Mouse (Mus musculus): Measurements from ENCODE around the gene Golga2. TPM values are rescaled to one million over a fixed set of nuclear protein-coding genes. Genes with fewer than 3 reads are reported as not detected.

Golga2 gene
- polyA plus RNA-seq, 1 experiment: 60.1 TPM

DNA sequence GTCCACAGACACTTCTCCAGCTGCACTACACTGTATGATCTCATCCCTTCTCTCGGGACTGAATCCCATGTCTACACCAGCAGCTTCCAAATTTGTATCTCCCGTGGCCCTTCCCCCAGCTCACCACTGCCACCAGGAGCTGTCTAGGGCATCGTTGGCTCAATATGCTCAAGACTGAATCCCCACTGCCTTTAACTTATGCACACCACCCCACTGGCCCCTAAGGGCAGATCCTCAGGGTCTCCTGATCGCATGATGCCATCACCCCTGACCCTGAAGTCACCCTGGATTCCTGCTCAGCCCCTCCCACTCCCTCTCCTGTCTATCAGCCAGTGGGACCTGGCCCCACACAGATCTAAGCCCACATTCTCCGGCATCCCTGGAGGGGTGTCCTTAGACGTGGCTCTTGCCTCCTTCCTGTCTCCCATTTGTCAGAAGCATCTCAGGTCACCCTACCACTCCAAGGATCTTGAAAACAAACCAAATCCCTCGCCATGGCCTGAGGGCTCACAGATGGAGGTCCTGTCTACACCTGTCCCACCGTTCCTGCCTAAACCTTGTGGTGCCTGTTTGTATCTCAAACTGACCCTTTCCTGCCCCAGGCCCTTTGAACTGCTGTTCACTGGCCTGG, 62.6 kb downstream of the Golga2 start:
- TF ChIP-seq CTCF (IDR thresholded peaks at IDR 0.05; ENCODE audit: extremely low read depth, insufficient read depth, low read length) (no peak), POLR2A (IDR thresholded peaks at IDR 0.05; ENCODE audit: extremely low read depth, insufficient read depth, low read length) (0 out of 2 replicates have a peak, but pooled peaks have one; percentile 39)
- peak overlapping the region; percentile 62 for H3K27ac ChIP-seq (ENCODE audit: insufficient read depth, low read length)
- peaks cover 9% of the 10 kb centered on the region for H3K4me1 ChIP-seq (ENCODE audit: control insufficient read depth, insufficient read depth, low read length)
- H3K4me3 ChIP-seq (ENCODE audit: insufficient read depth, low read length): peak overlapping the region; percentile 88

DNA sequence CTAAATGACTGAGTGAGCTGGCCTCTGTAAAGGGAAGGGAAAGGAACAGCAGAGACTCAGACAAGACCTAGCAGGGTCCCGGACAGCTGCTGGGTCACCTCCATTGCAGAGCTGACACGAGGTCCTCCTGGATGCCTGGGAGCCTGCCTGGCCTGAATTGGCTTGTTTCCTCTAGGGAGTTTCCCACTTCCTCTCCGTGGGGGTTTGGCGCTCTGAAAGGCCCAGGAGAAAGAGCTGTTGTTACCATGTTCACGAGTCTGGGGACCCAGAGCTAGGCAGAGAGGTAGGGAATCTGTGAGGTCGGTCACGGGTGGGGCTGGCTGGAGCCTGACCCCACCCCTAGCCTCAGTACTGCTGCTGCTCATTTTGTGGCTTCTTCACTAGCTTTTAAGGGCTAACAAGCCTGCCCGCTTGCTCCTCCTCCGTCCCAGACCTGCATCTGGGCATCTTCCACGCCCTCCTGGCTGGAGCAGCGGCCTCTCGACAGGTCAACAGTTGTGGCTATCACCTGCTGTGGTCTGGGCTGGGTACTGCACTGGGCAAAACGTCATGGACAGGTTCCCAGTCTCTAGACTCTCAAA, 63.4 kb downstream of the Golga2 start:
- Histone ChIP-seq H3K4me3 (ENCODE audit: insufficient read depth, low read length) (peak overlapping the region; percentile 88), H3K27ac (ENCODE audit: insufficient read depth, low read length) (peak overlapping the region; percentile 33), H3K4me1 (ENCODE audit: control insufficient read depth, insufficient read depth, low read length) (peaks cover 9% of the 10 kb centered on the region)
- TF ChIP-seq CTCF (IDR thresholded peaks at IDR 0.05; ENCODE audit: extremely low read depth, insufficient read depth, low read length): no peak
- no peak for TF ChIP-seq POLR2A (IDR thresholded peaks at IDR 0.05; ENCODE audit: extremely low read depth, insufficient read depth, low read length)

DNA sequence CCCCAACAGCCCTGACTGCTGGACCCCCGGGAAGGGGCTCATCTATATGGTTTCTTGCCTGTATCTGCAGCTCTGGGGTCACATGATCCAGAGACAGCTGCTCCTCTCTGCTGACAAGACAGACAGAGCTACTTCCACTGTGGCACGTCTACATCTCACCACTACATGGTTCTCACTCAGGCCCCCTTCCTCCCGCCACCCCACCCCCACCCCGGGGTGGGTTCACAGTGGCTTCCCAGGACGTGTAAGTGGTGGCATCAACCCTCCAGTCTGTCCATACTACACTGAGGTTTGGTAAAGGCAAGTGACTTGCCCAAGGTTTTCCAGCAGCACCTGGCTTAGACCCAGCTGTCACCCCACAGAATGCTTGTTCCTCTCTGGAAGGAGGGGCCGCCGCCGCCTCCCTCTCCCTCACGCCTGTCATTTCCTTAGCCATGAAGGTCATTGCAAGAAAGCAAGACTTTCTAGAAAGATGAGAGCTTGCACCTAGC, 64.3 kb downstream of the Golga2 start:
- Histone ChIP-seq H3K4me3 (ENCODE audit: insufficient read depth, low read length) (peak overlapping the region; percentile 88), H3K27ac (ENCODE audit: insufficient read depth, low read length) (peak overlapping the region; percentile 97), H3K4me1 (ENCODE audit: control insufficient read depth, insufficient read depth, low read length) (peaks cover 9% of the 10 kb centered on the region)
- TF ChIP-seq CTCF (IDR thresholded peaks at IDR 0.05; ENCODE audit: extremely low read depth, insufficient read depth, low read length): no peak
- TF ChIP-seq POLR2A (IDR thresholded peaks at IDR 0.05; ENCODE audit: extremely low read depth, insufficient read depth, low read length): 0 out of 2 replicates have a peak, but pooled peaks have one; percentile 33

DNA sequence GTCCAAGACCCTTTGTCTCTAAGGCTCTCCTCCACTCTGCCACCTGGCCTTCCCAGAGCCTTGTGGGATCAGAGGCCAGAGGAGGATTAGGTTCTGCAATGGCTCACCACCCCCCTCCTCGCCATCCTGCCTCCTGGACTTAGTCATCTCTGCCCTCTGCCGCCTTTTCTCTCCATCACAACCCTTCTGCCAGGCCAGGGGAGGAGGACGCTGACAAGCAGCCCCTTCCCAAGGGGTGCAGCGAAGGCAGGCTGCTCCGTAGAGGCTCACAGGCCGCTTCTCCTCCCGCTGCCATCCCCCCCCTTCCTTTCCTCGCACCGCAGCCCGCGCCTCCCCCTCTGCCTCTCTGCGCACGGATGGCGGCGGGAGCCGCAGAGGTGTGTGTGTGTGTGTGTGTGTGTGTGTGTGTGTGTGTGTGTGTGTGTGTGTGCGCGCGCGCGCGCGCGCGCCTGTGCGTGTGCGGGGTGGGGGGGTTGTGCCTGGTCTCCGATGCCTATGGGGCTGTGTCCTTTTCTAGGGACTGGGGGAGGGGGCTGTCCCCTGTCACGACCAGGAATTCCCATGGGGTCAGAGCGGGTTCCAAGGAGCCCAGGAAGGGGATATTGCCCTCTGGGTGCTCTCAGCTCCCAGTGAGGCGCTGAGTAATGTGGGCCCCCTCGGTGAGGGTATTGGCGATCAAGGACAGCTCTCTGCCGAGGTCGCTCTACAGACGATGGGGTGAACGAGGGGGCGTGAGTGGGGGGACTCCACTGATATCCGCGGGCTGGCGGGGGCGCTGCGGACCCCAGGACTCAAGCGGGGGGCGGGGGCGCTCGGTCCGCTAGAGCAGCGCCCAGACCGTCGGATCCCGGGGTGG, 65.2 kb downstream of the Golga2 start, which contains the start of gene Ciz1:
Gene Ciz1 (plus strand): TSS at position 177 of the 856 bp plus-strand sequence.
- TF ChIP-seq POLR2A (IDR thresholded peaks at IDR 0.05; ENCODE audit: extremely low read depth, insufficient read depth, low read length): peak; percentile 54; the same call in 1 of the 2 replicates
- no peak for TF ChIP-seq CTCF (IDR thresholded peaks at IDR 0.05; ENCODE audit: extremely low read depth, insufficient read depth, low read length)
- Histone ChIP-seq H3K4me1 (ENCODE audit: control insufficient read depth, insufficient read depth, low read length) (peaks cover 5% of the 10 kb centered on the region), H3K4me3 (ENCODE audit: insufficient read depth, low read length) (peak within 1 kb of the TSS; percentile 88), H3K27ac (ENCODE audit: insufficient read depth, low read length) (peak within 1 kb of the TSS; percentile 97)

DNA sequence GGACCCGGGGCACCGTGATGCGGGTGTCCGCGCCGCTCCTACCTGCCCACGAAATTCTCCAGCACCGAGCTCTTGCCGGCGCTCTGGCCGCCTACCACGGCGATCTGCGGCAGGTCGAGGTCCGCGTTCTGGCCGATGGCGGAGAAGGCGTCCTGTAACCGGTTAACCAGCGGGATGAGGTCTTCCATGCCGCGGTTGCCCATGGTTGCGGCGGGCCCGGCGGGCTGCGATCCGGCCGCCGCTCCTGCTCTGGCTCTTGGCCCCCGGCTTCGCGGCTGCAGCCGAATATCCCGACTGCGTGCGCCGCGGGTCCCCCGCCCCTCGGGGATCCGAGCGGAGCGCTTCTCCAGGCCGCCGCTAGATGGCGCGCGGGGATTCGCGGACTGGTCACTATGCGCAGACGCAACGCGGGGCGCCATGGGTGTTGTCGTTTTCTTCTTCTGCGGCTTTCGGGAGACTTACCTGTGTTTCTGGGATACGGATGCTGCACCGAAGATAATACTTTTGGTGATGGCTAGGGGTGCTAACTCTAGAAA, 65.9 kb downstream of the Golga2 start, which contains the start of gene Dnm1:
Gene Dnm1 (minus strand): TSS at position 332 of the 536 bp plus-strand sequence.
- TF ChIP-seq POLR2A (IDR thresholded peaks at IDR 0.05; ENCODE audit: extremely low read depth, insufficient read depth, low read length) (peak; percentile 53; the same call in 1 of the 2 replicates), CTCF (IDR thresholded peaks at IDR 0.05; ENCODE audit: extremely low read depth, insufficient read depth, low read length) (peak; percentile 60)
- Histone ChIP-seq H3K4me1 (ENCODE audit: control insufficient read depth, insufficient read depth, low read length) (peaks cover 5% of the 10 kb centered on the region), H3K27ac (ENCODE audit: insufficient read depth, low read length) (peak within 1 kb of the TSS; percentile 97), H3K4me3 (ENCODE audit: insufficient read depth, low read length) (peak within 1 kb of the TSS; percentile 88)

DNA sequence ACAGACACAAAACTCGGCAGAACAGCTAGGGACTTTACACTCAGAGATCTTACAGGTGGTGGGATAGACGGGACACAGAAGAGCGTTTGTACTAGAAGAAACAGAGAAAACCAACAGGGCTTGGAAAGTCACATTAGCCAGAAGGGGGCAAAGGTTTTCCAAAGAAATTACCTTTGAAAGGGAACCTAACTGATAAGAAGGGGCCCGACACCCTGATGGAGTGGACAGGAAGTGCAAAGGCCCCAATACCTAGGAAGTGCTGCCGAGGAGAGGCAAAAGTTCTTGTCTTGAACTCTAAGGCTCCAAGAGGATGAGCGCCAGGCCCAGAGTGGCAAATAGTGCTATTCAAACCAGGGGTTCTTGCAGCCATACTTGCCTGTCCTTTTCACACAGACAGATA, 66.7 kb downstream of the Golga2 start:
- Histone ChIP-seq H3K27ac (ENCODE audit: insufficient read depth, low read length) (no peak overlapping the region), H3K4me3 (ENCODE audit: insufficient read depth, low read length) (no peak overlapping the region; the same call in 1 of the 2 replicates), H3K4me1 (ENCODE audit: control insufficient read depth, insufficient read depth, low read length) (peaks cover 5% of the 10 kb centered on the region)
- TF ChIP-seq POLR2A (IDR thresholded peaks at IDR 0.05; ENCODE audit: extremely low read depth, insufficient read depth, low read length) (no peak), CTCF (IDR thresholded peaks at IDR 0.05; ENCODE audit: extremely low read depth, insufficient read depth, low read length) (no peak)

DNA sequence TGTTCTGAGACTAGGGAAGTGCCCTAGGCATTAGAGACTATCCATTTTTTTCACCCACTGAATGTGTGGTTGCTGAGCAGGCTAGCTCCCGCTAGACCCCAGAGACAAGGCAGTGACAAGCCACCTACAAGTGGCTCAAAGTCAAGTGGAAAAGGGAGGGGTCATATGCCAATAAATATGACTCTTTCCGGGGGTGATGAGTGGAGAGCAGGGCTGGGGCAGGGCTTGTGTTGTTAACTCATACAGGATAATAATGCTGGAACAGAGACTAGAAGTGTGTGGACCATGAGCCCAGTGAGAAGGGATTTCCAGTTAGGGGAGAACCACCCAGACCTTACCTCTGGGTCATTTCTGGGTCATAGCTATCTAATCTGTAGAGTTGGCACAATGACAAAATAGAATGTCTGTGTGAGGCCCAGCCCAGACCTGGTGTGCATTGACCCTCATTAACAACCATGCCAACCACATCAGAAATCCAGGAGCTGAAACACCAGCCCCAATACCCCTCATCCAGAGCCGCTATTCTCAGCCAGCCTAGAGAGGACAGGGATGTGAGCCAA, 67.2 kb downstream of the Golga2 start:
- Histone ChIP-seq H3K4me1 (ENCODE audit: control insufficient read depth, insufficient read depth, low read length) (peaks cover 2% of the 10 kb centered on the region; the same call in 1 of the 2 replicates), H3K4me3 (ENCODE audit: insufficient read depth, low read length) (no peak overlapping the region), H3K27ac (ENCODE audit: insufficient read depth, low read length) (no peak overlapping the region)
- TF ChIP-seq POLR2A (IDR thresholded peaks at IDR 0.05; ENCODE audit: extremely low read depth, insufficient read depth, low read length) (no peak), CTCF (IDR thresholded peaks at IDR 0.05; ENCODE audit: extremely low read depth, insufficient read depth, low read length) (no peak)

DNA sequence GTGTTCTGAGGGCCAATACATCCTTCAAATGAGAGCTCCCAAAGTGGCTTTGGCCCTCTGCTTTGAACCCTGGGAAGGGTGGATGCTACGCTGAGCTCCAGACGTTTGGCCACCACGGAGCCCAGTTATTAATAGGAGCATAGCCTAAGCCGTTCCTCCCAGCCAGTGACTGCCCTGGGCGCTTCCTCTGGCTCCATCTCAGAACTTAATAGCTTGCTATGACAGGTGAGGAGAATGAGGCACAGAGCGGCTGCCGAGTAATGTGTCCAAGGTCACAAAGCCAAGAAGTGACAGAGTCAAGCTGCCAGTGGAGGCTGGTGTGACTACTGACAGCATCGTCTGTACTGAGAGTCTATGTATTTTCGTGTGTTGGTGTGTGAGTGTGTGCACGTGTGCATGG, 69.0 kb downstream of the Golga2 start:
- Histone ChIP-seq H3K4me1 (ENCODE audit: control insufficient read depth, insufficient read depth, low read length) (no peaks in the 10 kb centered on the region), H3K4me3 (ENCODE audit: insufficient read depth, low read length) (no peak overlapping the region), H3K27ac (ENCODE audit: insufficient read depth, low read length) (no peak overlapping the region)
- TF ChIP-seq CTCF (IDR thresholded peaks at IDR 0.05; ENCODE audit: extremely low read depth, insufficient read depth, low read length) (no peak), POLR2A (IDR thresholded peaks at IDR 0.05; ENCODE audit: extremely low read depth, insufficient read depth, low read length) (no peak)

Other genes with a start within 250 kb of the Golga2 start
- 3.2 and 3.7 TPM in 2 replicates for gene Fam78a, start 202.5 kb upstream of the Golga2 start, polyA plus RNA-seq (2012; rRNA removed)
- gene Plpp7, start 191.9 kb upstream of the Golga2 start, polyA plus RNA-seq (2012; rRNA removed): 34.5 and 36.4 TPM in 2 replicates
- 97.6 and 99.1 TPM in 2 replicates for gene Prrc2b, start 136.3 kb upstream of the Golga2 start, polyA plus RNA-seq (2012; rRNA removed)
- gene Pomt1, start 50.8 kb upstream of the Golga2 start, polyA plus RNA-seq (2012; rRNA removed): 16.8 and 19.1 TPM in 2 replicates
- 60.1 and 65.2 TPM in 2 replicates for gene Uck1, start 27.2 kb upstream of the Golga2 start, polyA plus RNA-seq (2012; rRNA removed)
- 256 and 268 TPM in 2 replicates for gene Swi5, start 691 bp downstream of the Golga2 start, polyA plus RNA-seq (2012; rRNA removed)
- 171 and 184 TPM in 2 replicates for gene Ciz1, start 64.9 kb downstream of the Golga2 start, polyA plus RNA-seq (2012; rRNA removed)
- gene Dnm1, start 66.0 kb downstream of the Golga2 start, polyA plus RNA-seq (2012; rRNA removed): 1,325 and 1,395 TPM in 2 replicates
- gene 1110008P14Rik, start 94.6 kb downstream of the Golga2 start, polyA plus RNA-seq (2012; rRNA removed): 931 and 1,007 TPM in 2 replicates
- 0.25 and 0.58 TPM in 2 replicates for gene Lcn2, start 100.9 kb downstream of the Golga2 start, polyA plus RNA-seq (2012; rRNA removed)
- 57.9 and 63.4 TPM in 2 replicates for gene Ptges2, start 108.5 kb downstream of the Golga2 start, polyA plus RNA-seq (2012; rRNA removed)
- gene Naif1, start 163.1 kb downstream of the Golga2 start, polyA plus RNA-seq (2012; rRNA removed): 3.2 and 3.4 TPM in 2 replicates
- gene Slc25a25, start 164.1 kb downstream of the Golga2 start, polyA plus RNA-seq (2012; rRNA removed): 44.7 and 49.1 TPM in 2 replicates
- 39.2 and 46.7 TPM in 2 replicates for gene Fam102a, start 247.9 kb downstream of the Golga2 start, polyA plus RNA-seq (2012; rRNA removed)

Measured in cortical plate, adult 2 months (tissue).